Mouse (Mus musculus) megakaryocyte, embryonic 14.5 days (primary cell): Measurements from ENCODE around the gene Adrb1. TPM values are rescaled to one million over a fixed set of nuclear protein-coding genes. Genes with fewer than 3 reads are reported as not detected.

Experiments
- H3K27me3 ChIP-seq: replicated peaks from 2 replicates; pipeline ENCODE3; 2012; ENCODE audit warnings: inconsistent platforms
- H3K36me3 ChIP-seq: replicated peaks from 2 replicates; pipeline ENCODE3; 2012; ENCODE audit warnings: low read length, inconsistent platforms, mixed read lengths
- H3K4me1 ChIP-seq: 2 replicates; pipeline ENCODE4 v1.6.1; 2012; ENCODE audit warnings: inconsistent platforms
- H3K4me3 ChIP-seq: replicated peaks from 2 replicates; pipeline ENCODE3; 2012; ENCODE audit warnings: moderate library complexity, mild to moderate bottlenecking, inconsistent platforms
- H3K9me3 ChIP-seq: 2 replicates; pipeline ENCODE4 v1.6.1; 2012; ENCODE audit warnings: inconsistent platforms
- FLI1 ChIP-seq: IDR thresholded peaks from 2 replicates; pipeline ENCODE4 v1.6.1; 2012; ENCODE audit warnings: low read length, inconsistent platforms, mixed read lengths
- GATA1 ChIP-seq: IDR thresholded peaks from 3 replicates; pipeline ENCODE4 v1.6.1; 2012; ENCODE audit warnings: mixed read lengths, low read length, inconsistent platforms, borderline replicate concordance
- polyA plus RNA-seq: library from polyadenylated mRNA; stranded (reverse); fragments of >175 nt; gene quantifications from 2 replicates; pipeline ENCODE4 v1.2.3, GENCODE M21; 2012; ENCODE audit warnings: low replicate concordance; ENCODE audit not compliant: insufficient read depth

Gene Adrb1
- polyA plus RNA-seq, 1 experiment, result not detected

- no peak for TF ChIP-seq FLI1
- no peak for TF ChIP-seq GATA1
- H3K36me3 ChIP-seq, result no peaks in the 10 kb centered on the region
- no peak overlapping the region for H3K4me3 ChIP-seq
- H3K27me3 ChIP-seq, result peaks cover 54% of the 10 kb centered on the region
- H3K9me3 ChIP-seq, result 0 out of 2 replicates have a peak, but pooled peaks cover 5% of the 10 kb centered on the region
- H3K4me1 ChIP-seq, result peaks cover 55% of the 10 kb centered on the region
Observed at GRCm38 (mm10) chr19:56761096-56761495, 39.1 kb downstream of the Adrb1 start.

GRCm38 (mm10) chr19:56761727-56762126 lies 39.7 kb downstream of the Adrb1 start:
- Histone ChIP-seq H3K4me3 (no peak overlapping the region), H3K27me3 (peaks cover 49% of the 10 kb centered on the region), H3K4me1 (peaks cover 49% of the 10 kb centered on the region), H3K36me3 (no peaks in the 10 kb centered on the region), H3K9me3 (peaks cover 7% of the 10 kb centered on the region)
- no peak for TF ChIP-seq GATA1
- no peak for TF ChIP-seq FLI1

- H3K4me1 ChIP-seq, result peaks cover 40% of the 10 kb centered on the region
- TF ChIP-seq FLI1 (no peak), GATA1 (no peak)
- H3K36me3 ChIP-seq, result no peaks in the 10 kb centered on the region
- peaks cover 16% of the 10 kb centered on the region for H3K9me3 ChIP-seq
- peak overlapping the region; percentile 7 for H3K4me3 ChIP-seq
- H3K27me3 ChIP-seq, result peaks cover 50% of the 10 kb centered on the region
Observed at GRCm38 (mm10) chr19:56762686-56763085, 40.7 kb downstream of the Adrb1 start.

- H3K9me3 ChIP-seq, result peaks cover 18% of the 10 kb centered on the region
- TF ChIP-seq FLI1 (no peak), GATA1 (no peak)
- H3K36me3 ChIP-seq, result no peaks in the 10 kb centered on the region
- peaks cover 27% of the 10 kb centered on the region for H3K27me3 ChIP-seq
- H3K4me1 ChIP-seq, result peaks cover 53% of the 10 kb centered on the region
- no peak overlapping the region for H3K4me3 ChIP-seq
Observed at GRCm38 (mm10) chr19:56769024-56769423, 47.0 kb downstream of the Adrb1 start.

GRCm38 (mm10) chr19:56772158-56772557 lies 50.2 kb downstream of the Adrb1 start:
- Histone ChIP-seq H3K4me1 (peaks cover 80% of the 10 kb centered on the region), H3K36me3 (no peaks in the 10 kb centered on the region), H3K9me3 (peaks cover 7% of the 10 kb centered on the region), H3K4me3 (peak overlapping the region; percentile 7), H3K27me3 (peaks cover 13% of the 10 kb centered on the region)
- TF ChIP-seq GATA1 (no peak), FLI1 (no peak)

GRCm38 (mm10) chr19:56773393-56773971 lies 51.5 kb downstream of the Adrb1 start:
- Histone ChIP-seq H3K9me3 (no peaks in the 10 kb centered on the region), H3K36me3 (no peaks in the 10 kb centered on the region), H3K4me1 (peaks cover 87% of the 10 kb centered on the region), H3K4me3 (no peak overlapping the region), H3K27me3 (peaks cover 6% of the 10 kb centered on the region)
- TF ChIP-seq FLI1, result no peak
- TF ChIP-seq GATA1, result no peak

GRCm38 (mm10) chr19:56774408-56774962 lies 52.5 kb downstream of the Adrb1 start:
- Histone ChIP-seq H3K4me1 (peaks cover 83% of the 10 kb centered on the region), H3K9me3 (no peaks in the 10 kb centered on the region), H3K36me3 (no peaks in the 10 kb centered on the region), H3K4me3 (peak overlapping the region; percentile 67), H3K27me3 (no peaks in the 10 kb centered on the region)
- TF ChIP-seq GATA1 (no peak), FLI1 (no peak)

GRCm38 (mm10) chr19:56774971-56775892 lies 53.2 kb downstream of the Adrb1 start:
- peak overlapping the region; percentile 76 for H3K4me3 ChIP-seq
- H3K27me3 ChIP-seq, result no peaks in the 10 kb centered on the region
- no peaks in the 10 kb centered on the region for H3K9me3 ChIP-seq
- TF ChIP-seq GATA1 (no peak), FLI1 (no peak)
- no peaks in the 10 kb centered on the region for H3K36me3 ChIP-seq
- peaks cover 76% of the 10 kb centered on the region for H3K4me1 ChIP-seq

GRCm38 (mm10) chr19:56775893-56776718 lies 54.1 kb downstream of the Adrb1 start:
- Histone ChIP-seq H3K4me1 (peaks cover 73% of the 10 kb centered on the region), H3K27me3 (no peaks in the 10 kb centered on the region), H3K4me3 (peak overlapping the region; percentile 76), H3K36me3 (no peaks in the 10 kb centered on the region), H3K9me3 (no peaks in the 10 kb centered on the region)
- TF ChIP-seq GATA1, result no peak
- no peak for TF ChIP-seq FLI1
